In the genomic region with DNA sequence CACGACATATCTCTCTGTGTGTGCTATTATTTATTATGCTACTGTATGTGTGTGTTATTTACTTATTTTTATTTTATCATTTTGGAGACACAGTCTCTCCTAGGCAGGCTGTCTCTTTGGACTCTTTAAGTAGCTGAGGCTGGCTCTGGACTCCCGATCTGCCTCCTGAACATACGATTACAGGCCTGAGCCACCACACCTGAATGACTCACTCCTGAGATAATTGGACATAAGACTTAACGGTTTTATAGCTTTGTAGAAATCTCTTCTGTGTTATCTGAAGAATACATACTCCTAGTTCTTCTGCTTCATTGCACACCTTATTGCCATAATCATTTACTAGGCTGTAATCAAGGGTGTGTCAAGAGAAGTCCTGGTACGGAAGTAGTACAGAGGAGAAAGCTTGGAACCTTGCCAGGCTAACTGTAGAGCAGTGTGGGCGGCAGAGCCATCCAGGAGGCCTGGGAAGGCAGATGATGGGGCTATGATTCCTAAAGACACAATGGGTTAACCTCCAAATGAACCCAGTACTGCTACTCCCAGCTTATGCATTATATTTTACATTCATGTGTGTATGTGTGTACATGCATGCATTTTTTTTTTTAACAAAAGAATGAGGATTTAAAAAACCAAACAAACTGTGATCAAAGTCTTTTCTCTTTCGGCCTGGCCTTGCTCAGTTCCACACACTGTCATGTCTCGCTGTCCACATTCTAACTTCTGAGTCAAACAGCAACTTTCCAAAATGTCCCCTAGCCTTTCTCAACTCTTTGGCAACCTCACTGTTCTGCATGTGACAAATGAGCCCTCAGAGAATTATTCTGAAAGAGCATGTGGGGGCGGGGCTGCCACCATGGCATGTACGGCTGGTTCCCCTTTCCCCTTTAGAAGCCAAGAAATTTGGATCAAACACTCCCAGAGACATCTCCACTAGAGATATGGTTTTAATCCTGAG, we compare ENCODE assay signal across 8 mouse cellular contexts. TPM values are rescaled to one million over a fixed set of nuclear protein-coding genes. Genes with fewer than 3 reads are reported as not detected.
DNase-seq lines count a peak whose midpoint lies in the region; ATAC-seq and TF ChIP-seq lines count a peak whose summit lies in the region.

No protein-coding gene starts in this region.

- H3K27ac ChIP-seq in heart, postnatal 0 days (ENCODE audit: low read depth): peak overlapping the region; percentile 40; the same call in 1 of the 2 replicates

- DNase-seq in cerebellum, postnatal 10 days: peak; percentile 24 to 29
- no peak for DNase-seq in cerebellum, postnatal 36 days
- DNase-seq in MEL-GATA-1-ER (ENCODE audit: extremely low read depth, low read depth): peak; percentile 100
- peak; percentile 63 for DNase-seq in heart, postnatal 0 days (ENCODE audit: low spot score)
- peak; percentile 84 for DNase-seq in lung, postnatal 36 days
- no peak for DNase-seq in T-cell, adult 2 months (ENCODE audit: low spot score)
- DNase-seq in cerebellum, adult 9-11 months: no peak
- no peak for DNase-seq in cerebellum, postnatal 4 days (ENCODE audit: low spot score in 2 of 2)

- no peaks in the 10 kb centered on the region for H3K27me3 ChIP-seq in heart, postnatal 0 days (ENCODE audit: control insufficient read depth, insufficient read depth, low read length)

- no peaks in the 10 kb centered on the region for H3K9me3 ChIP-seq in heart, postnatal 0 days (replicated peaks; ENCODE audit: control insufficient read depth, low read length)

- H3K4me3 ChIP-seq in heart, postnatal 0 days (ENCODE audit: low read depth, low read length): no peak overlapping the region

- no peak for ATAC-seq in heart, postnatal 0 days (ENCODE audit: insufficient read depth, low read depth)

- peaks cover 24% of the 10 kb centered on the region; the same call in 1 of the 2 replicates for H3K4me1 ChIP-seq in heart, postnatal 0 days (ENCODE audit: control insufficient read depth, insufficient read depth)

- no peak for TF ChIP-seq CTCF in heart, postnatal 0 days (IDR thresholded peaks at IDR 0.05; ENCODE audit: low read depth)

- no peaks in the 10 kb centered on the region for H3K36me3 ChIP-seq in heart, postnatal 0 days (replicated peaks; ENCODE audit: control insufficient read depth, insufficient read depth, low read length)

- no peak for TF ChIP-seq EP300 in heart, postnatal 0 days (IDR thresholded peaks at IDR 0.05; ENCODE audit: low read depth)

- no peak overlapping the region for H3K9ac ChIP-seq in heart, postnatal 0 days (replicated peaks; ENCODE audit: low read depth, low read length)

- 47% methylated on average over 10 of the region's 10 CpGs for WGBS in heart, postnatal 0 days

- H3K4me2 ChIP-seq in heart, postnatal 0 days (ENCODE audit: low read depth, low read length): no peak overlapping the region

RNA-seq across cellular contexts. Expression of a gene that starts 4.2 kb away (rescaled TPM):
- total RNA-seq in heart, postnatal 0 days (2014; rRNA removed; ENCODE audit: low replicate concordance): 26.5 and 37.0 TPM in 2 replicates
- 13.5 and 14.2 TPM in 2 replicates for polyA plus RNA-seq in heart, postnatal 0 days (2015; fragmentation: Nextera tagmentation; extraction: Ambion mirVana)

Comparison
In these comparisons a context has a peak if more than half of its experiments do, and no peak if none do; other contexts are left out.
1. DNase-seq: peak in cerebellum, postnatal 10 days (2 of 2), MEL-GATA-1-ER (single experiment), heart, postnatal 0 days (single experiment) and lung, postnatal 36 days (single experiment); none in cerebellum, postnatal 36 days (0 of 2), T-cell, adult 2 months (single experiment), cerebellum, adult 9-11 months (single experiment) and cerebellum, postnatal 4 days (0 of 2).